Mouse (Mus musculus) ovary, adult 18-20 months (tissue): Measurements from ENCODE around the gene Pbx2.
"Not testable (repeated sequence)": the region's sequence is repeated elsewhere in the genome, so short reads cannot be mapped to it uniquely, and the experiment has no call there.

Experiments
- DNase-seq: peaks from one replicate; pipeline ENCODE4 v3.0.0; 2022; ENCODE audit warnings: low spot score, mixed read lengths

Pbx2 gene

GRCm38 (mm10) chr17:34591029-34591993 lies at the start of gene Pbx2:
Gene Pbx2 (plus strand): TSS chr17:34591266.
- DNase-seq = no peak

DNA sequence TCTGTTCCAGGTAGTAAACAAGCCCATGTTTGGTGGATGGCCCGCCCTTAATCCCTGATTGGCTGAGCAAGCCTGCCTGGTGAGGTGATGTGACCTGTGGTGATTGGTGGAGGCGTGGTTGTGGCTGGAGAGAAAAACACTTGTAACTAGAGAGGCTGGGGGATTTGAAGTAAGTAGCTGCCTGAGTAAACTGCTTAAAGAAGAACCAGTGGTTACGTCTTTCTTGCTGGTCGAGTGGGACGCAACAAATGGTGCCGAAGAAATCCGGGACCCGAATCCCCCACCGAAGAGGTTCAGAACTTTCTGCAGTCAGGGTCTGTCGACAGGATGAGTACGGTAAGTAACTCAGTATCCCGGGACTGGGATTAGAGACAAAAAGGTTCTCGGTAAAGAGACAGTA lies 47.5 kb upstream of the Pbx2 start:
- DNase-seq = not testable (repeated sequence)

GRCm38 (mm10) chr17:34546797-34547196 lies 44.3 kb upstream of the Pbx2 start:
- DNase-seq = no peak

DNA sequence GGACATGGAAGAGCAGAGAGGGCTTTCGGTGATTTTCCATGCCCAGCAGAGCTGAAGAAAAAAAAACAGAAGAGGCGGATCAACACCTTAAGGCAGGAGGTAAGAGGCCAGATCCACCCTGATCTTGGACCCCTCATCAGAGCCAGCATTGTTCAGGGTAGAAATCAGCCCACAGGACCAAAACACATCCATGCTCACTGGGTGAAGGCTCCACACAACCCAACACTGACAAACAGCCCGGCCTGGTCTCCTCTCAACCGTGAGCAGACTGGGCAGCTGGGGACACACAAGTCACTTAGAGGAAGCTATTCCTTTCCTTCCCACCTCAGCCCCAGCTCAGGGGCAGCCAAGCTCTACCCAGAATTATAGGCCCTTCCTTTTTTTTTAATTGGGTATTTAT lies 43.5 kb upstream of the Pbx2 start:
- DNase-seq = no peak

DNA sequence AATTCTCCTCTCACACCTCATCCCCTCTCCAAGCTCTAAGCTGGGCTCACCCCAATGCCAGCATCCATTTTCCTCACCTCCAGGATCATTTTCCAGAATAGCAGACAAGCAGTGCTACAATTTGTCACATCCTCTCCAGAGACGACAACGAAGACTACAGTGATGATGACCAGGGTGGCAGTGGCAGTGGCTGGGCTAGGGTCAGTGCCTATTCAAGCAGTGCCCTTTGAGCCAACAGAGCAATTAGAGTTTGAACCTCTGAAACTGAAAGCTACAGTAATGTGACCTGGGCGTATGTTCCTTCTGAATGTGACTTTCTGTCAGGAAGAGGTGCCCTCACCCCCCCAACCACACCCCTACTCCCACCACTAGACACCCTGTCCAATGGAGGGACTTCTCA lies 41.9 kb upstream of the Pbx2 start:
- DNase-seq = no peak

- DNase-seq = no peak
Measured at GRCm38 (mm10) chr17:34549843-34550242, 41.2 kb upstream of the Pbx2 start.

DNA sequence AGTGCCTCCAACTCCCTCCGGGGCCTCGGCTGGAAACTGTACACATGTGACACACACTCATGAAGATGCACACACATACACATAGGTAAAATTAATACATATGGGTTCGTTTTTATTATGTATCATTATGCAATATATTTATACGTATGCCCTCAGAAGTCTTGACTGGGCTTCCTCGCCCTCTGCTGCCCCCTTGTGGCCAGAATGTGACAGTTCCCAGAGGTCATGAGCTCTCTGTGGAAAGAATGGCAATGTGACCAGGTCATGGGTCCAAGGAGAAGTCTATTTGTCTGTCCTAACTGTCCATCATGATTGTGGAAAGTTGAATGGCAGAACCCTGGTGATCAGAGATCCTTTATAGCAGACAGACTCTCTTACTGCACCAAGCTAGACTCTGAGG lies 35.6 kb upstream of the Pbx2 start:
- DNase-seq = no peak

DNA sequence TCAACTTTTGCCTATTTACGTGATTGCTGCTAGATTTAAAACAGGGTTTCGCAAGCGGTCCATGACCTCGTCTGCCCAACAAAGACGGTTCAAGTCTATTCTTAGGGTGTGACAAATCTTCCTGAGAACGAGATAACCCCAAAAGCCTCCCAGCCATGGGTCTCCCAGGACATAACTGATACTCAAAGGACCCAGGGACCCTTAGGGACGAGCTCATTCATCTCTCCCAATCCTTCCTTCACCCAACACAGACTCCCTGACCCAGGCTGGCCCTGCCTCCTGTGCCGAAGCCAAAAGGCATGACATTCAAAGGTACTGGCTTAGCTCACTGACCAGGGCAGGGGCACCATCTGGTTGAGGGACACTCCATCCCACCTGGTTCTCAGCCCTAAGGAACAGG lies 34.7 kb upstream of the Pbx2 start:
- DNase-seq = no peak

GRCm38 (mm10) chr17:34557411-34557810 lies 33.7 kb upstream of the Pbx2 start:
- no peak for DNase-seq

DNA sequence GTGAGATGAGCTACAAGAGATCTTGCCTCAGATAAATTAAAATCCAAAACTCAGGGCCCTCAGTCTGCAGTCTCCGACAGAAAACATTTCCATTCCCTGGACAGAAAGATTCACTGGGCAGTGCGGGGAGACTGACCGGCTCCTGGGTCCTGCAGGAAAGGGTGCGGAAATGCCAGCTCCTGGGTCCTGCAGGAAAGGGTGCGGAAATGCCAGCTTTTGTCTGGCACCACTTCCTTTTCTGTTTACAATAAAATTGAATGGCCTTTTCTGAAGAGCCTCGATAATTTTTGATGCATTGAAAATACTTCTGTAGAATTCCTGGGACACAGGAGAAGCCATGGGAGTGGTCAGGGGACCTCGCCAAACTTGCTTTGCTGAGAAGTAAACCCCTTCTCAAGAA lies 31.9 kb upstream of the Pbx2 start:
- DNase-seq = no peak

DNA sequence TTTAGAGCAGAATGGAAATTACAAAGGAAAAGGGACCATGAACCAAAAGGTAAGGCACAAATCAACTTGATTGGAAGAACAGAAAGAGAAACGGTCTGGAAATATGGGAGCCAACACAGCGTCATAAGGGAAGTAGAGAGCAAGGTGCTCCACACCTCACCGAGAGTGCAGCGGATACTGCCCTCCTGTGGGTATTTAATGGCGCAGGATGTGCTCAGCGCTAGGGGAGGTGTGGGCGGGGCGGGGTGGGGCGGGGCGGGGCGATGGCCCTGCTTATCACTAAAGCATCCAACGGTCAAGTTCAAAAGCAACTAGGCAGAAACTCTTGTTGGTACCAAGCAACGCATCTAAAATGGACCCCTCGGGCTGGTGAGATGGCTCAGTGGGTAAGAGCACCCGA lies 31.2 kb upstream of the Pbx2 start:
- DNase-seq = no peak

DNA sequence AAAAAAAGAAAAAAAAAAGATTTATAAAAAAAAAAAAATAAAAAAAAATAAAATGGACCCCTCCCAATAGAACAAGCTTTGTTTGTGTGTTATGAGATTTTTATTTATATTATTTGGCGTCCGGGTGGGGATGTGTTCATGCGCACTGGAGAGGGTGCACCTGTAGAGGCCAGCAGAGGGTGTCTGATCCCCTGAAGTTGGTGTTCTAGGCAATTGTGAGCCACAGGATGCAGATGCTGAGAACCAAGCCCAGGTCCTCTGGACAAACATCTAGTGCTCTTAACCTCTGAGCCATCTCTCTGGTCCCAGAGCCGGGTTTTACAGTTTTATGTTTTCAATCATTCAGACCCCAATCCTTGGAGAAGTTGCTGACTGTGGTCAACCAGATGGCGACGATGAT lies 30.6 kb upstream of the Pbx2 start:
- DNase-seq = no peak

DNA sequence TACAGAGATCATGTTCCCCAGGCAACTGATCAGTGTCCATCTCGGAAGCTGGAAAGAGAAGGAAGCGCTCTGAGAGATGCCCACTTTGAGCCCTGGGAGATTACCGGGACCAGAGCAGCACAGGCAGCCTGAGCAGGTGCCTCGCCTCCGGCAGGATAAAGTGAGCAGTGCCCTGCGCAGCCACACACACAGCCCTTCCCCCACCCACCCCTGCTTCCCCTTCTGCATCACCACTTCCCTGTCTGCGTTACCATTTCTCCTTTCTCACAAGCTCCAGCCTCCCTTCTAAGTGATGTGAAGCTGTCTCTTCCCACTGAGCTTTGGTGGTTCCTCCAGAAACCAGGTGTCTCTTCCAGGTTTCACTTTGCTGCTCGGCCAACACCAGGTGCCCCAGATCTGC lies 29.9 kb upstream of the Pbx2 start:
- no peak for DNase-seq

GRCm38 (mm10) chr17:34562595-34562994 lies 28.5 kb upstream of the Pbx2 start:
- no peak for DNase-seq

GRCm38 (mm10) chr17:34563354-34563753 lies 27.7 kb upstream of the Pbx2 start:
- DNase-seq = no peak

- no peak for DNase-seq
Measured at GRCm38 (mm10) chr17:34564003-34564421, 27.1 kb upstream of the Pbx2 start, which contains the start of gene Notch4. Gene Notch4 (plus strand): TSS chr17:34564268.

DNA sequence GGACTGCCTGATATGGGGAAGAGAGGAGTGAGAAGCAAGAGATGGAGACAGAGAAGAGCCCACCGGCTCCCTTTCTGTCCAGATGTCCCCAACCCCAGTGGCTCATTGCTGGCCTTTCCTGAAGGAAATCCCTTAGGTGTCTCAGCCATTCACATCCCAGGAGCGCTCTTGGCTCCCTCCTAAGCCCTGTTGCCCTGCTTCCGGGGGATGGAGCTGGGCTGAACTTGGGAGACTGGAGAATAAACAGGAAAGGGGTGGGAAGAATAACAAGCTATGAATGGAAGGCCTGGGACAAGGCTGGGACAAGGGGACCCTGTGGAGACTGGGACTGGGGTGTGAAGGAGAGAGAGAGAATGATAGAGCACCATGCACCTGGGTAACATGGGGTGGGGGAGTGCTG lies 26.3 kb upstream of the Pbx2 start:
- no peak for DNase-seq

- DNase-seq = no peak
Measured at GRCm38 (mm10) chr17:34567311-34567710, 23.8 kb upstream of the Pbx2 start.

DNA sequence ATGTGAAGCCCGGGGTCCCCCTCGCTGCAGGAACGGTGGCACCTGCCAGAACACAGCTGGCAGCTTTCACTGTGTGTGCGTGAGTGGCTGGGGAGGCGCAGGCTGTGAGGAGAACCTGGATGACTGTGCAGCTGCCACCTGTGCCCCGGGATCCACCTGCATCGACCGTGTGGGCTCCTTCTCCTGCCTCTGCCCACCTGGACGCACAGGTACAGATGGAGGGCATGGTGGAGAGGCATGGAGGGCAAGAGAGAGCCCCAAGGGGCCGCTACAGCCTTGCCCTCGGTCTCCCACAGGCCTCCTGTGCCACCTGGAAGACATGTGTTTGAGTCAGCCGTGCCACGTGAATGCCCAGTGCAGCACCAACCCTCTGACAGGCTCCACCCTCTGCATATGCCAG lies 22.6 kb upstream of the Pbx2 start:
- no peak for DNase-seq

DNA sequence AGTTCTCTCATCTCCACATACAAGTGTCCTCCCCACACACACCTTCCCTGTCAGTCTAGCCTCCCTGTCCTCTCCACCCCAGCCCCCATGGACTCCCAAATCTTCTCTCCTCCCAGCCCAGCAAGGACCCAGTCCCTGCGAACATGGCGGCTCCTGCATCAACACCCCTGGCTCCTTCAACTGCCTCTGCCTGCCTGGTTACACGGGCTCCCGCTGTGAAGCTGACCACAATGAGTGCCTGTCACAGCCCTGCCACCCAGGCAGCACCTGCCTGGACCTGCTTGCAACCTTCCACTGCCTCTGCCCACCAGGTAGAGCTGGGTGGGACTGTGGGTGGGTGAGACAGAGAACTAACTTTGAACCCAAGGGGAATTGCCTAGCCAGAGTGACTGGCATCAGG lies 21.1 kb upstream of the Pbx2 start:
- DNase-seq = no peak

DNA sequence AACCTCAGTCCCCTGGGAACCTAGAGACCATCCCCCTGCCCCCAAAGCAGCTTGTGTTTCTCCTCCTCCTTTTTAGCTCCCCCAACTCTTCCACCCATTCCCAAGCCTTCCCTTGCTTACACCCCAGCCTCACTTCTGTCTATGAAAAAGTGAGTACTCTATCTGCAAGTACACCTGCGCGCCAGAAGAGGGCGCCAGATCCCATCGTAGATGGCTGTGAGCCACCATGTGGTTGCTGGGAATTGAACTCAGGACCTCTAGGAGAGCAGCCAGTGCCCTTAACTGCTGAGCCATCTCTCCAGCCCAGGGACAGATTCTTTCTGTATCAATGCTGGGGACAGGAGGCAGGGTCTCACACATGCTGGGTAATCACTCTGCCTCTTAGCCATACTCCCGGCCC lies 19.2 kb upstream of the Pbx2 start:
- DNase-seq = no peak

DNA sequence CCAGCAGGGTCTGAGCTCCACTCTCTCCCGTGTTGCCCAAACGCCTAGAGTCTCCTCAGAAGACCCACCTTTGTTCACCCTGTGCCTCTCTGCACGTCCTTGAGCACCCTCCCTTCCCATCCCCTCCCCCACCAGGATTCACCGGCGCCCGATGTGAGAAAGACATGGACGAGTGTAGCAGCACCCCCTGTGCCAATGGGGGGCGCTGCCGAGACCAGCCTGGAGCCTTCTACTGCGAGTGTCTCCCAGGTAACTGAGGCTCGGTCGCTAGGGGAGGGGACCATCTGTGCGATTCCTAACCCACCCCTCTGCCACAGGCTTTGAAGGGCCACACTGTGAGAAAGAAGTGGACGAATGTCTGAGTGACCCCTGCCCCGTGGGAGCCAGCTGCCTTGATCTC lies 18.7 kb upstream of the Pbx2 start:
- no peak for DNase-seq

- DNase-seq = no peak
Measured at GRCm38 (mm10) chr17:34576577-34576976, 14.5 kb upstream of the Pbx2 start.

GRCm38 (mm10) chr17:34578070-34578469 lies 13.0 kb upstream of the Pbx2 start:
- no peak for DNase-seq
